Mouse (Mus musculus): ENCODE results near the gene M1ap. TPM values are rescaled to one million over a fixed set of nuclear protein-coding genes. Genes with fewer than 3 reads are reported as not detected.

The M1ap gene
- polyA plus RNA-seq, 1 experiment from 2014 or later: 0.27 TPM

- no peak overlapping the region for H3K4me3 ChIP-seq (replicated peaks)
- 57% methylated on average over 7 of the region's 7 CpGs for WGBS
- no peak overlapping the region for H3K9ac ChIP-seq
Observed at GRCm38 (mm10) chr6:83010010-83010409, 63.3 kb downstream of the M1ap start.

GRCm38 (mm10) chr6:83011255-83011654 is 64.6 kb downstream of the M1ap start:
- H3K9me3 ChIP-seq (replicated peaks): no peaks in the 10 kb centered on the region
- no peaks in the 10 kb centered on the region for H3K4me1 ChIP-seq
- no peaks in the 10 kb centered on the region for H3K27me3 ChIP-seq
- H3K4me2 ChIP-seq (replicated peaks): no peak overlapping the region
- no peak overlapping the region for H3K9ac ChIP-seq
- WGBS: 87% methylated on average over 7 of the region's 7 CpGs
- ATAC-seq (ENCODE audit: insufficient number of reproducible peaks, low FRiP score, low TSS enrichment, low read depth): no peak
- H3K36me3 ChIP-seq: no peaks in the 10 kb centered on the region
- no peak overlapping the region for H3K4me3 ChIP-seq (replicated peaks)
- H3K27ac ChIP-seq (replicated peaks): no peak overlapping the region

More at GRCm38 (mm10) chr6:83010010-83010409, 63.3 kb downstream of the M1ap start:
- H3K27ac ChIP-seq (replicated peaks): no peak overlapping the region
- ATAC-seq (ENCODE audit: insufficient number of reproducible peaks, low FRiP score, low TSS enrichment, low read depth): no peak
- peaks cover 5% of the 10 kb centered on the region; the same call in 1 of the 2 replicates for H3K4me1 ChIP-seq
- H3K4me2 ChIP-seq (replicated peaks): no peak overlapping the region
- H3K27me3 ChIP-seq: no peaks in the 10 kb centered on the region
- no peaks in the 10 kb centered on the region for H3K36me3 ChIP-seq
- no peaks in the 10 kb centered on the region for H3K9me3 ChIP-seq (replicated peaks)

GRCm38 (mm10) chr6:83011756-83012155 is 65.1 kb downstream of the M1ap start:
- WGBS: 69% methylated on average over 6 of the region's 6 CpGs

GRCm38 (mm10) chr6:83013444-83013843 is 66.7 kb downstream of the M1ap start:
- no peaks in the 10 kb centered on the region for H3K36me3 ChIP-seq
- no peak overlapping the region for H3K4me2 ChIP-seq (replicated peaks)
- no peak for ATAC-seq (ENCODE audit: insufficient number of reproducible peaks, low FRiP score, low TSS enrichment, low read depth)
- H3K27me3 ChIP-seq: no peaks in the 10 kb centered on the region
- H3K4me1 ChIP-seq: no peaks in the 10 kb centered on the region
- no peak overlapping the region for H3K4me3 ChIP-seq (replicated peaks)
- no peaks in the 10 kb centered on the region for H3K9me3 ChIP-seq (replicated peaks)
- H3K9ac ChIP-seq: no peak overlapping the region
- no peak overlapping the region for H3K27ac ChIP-seq (replicated peaks)
- WGBS: 69% methylated on average over 5 of the region's 5 CpGs

More at GRCm38 (mm10) chr6:83011756-83012155, 65.1 kb downstream of the M1ap start:
- no peak overlapping the region for H3K4me3 ChIP-seq (replicated peaks)
- H3K27me3 ChIP-seq: no peaks in the 10 kb centered on the region
- H3K36me3 ChIP-seq: no peaks in the 10 kb centered on the region
- no peaks in the 10 kb centered on the region for H3K4me1 ChIP-seq
- no peaks in the 10 kb centered on the region for H3K9me3 ChIP-seq (replicated peaks)
- H3K4me2 ChIP-seq (replicated peaks): no peak overlapping the region
- H3K9ac ChIP-seq: no peak overlapping the region
- H3K27ac ChIP-seq (replicated peaks): no peak overlapping the region
- ATAC-seq (ENCODE audit: insufficient number of reproducible peaks, low FRiP score, low TSS enrichment, low read depth): no peak

GRCm38 (mm10) chr6:83014482-83015466 is 68.1 kb downstream of the M1ap start:
- no peak overlapping the region for H3K4me2 ChIP-seq (replicated peaks)
- ATAC-seq (ENCODE audit: insufficient number of reproducible peaks, low FRiP score, low TSS enrichment, low read depth): no peak
- no peaks in the 10 kb centered on the region for H3K36me3 ChIP-seq
- H3K27me3 ChIP-seq: no peaks in the 10 kb centered on the region
- H3K9me3 ChIP-seq (replicated peaks): no peaks in the 10 kb centered on the region
- H3K4me3 ChIP-seq (replicated peaks): no peak overlapping the region
- no peak overlapping the region for H3K9ac ChIP-seq
- 64% methylated on average over 12 of the region's 12 CpGs for WGBS
- H3K4me1 ChIP-seq: no peaks in the 10 kb centered on the region
- H3K27ac ChIP-seq (replicated peaks): no peak overlapping the region

- no peaks in the 10 kb centered on the region for H3K36me3 ChIP-seq
- no peak overlapping the region for H3K4me3 ChIP-seq (replicated peaks)
- H3K27me3 ChIP-seq: no peaks in the 10 kb centered on the region
- no peak for ATAC-seq (ENCODE audit: insufficient number of reproducible peaks, low FRiP score, low TSS enrichment, low read depth)
- WGBS: 78% methylated on average over 2 of the region's 2 CpGs
- H3K4me2 ChIP-seq (replicated peaks): no peak overlapping the region
- H3K9me3 ChIP-seq (replicated peaks): no peaks in the 10 kb centered on the region
- H3K9ac ChIP-seq: no peak overlapping the region
- H3K27ac ChIP-seq (replicated peaks): no peak overlapping the region
- H3K4me1 ChIP-seq: no peaks in the 10 kb centered on the region
Observed at GRCm38 (mm10) chr6:83015749-83016148, 69.0 kb downstream of the M1ap start.

GRCm38 (mm10) chr6:83017190-83017589 is 70.5 kb downstream of the M1ap start:
- ATAC-seq (ENCODE audit: insufficient number of reproducible peaks, low FRiP score, low TSS enrichment, low read depth): no peak
- H3K9me3 ChIP-seq (replicated peaks): no peaks in the 10 kb centered on the region
- H3K27ac ChIP-seq (replicated peaks): no peak overlapping the region
- no peaks in the 10 kb centered on the region for H3K27me3 ChIP-seq
- no peak overlapping the region for H3K4me3 ChIP-seq (replicated peaks)
- WGBS: 47% methylated on average over 3 of the region's 3 CpGs
- no peak overlapping the region for H3K4me2 ChIP-seq (replicated peaks)
- H3K9ac ChIP-seq: no peak overlapping the region
- H3K4me1 ChIP-seq: no peaks in the 10 kb centered on the region
- H3K36me3 ChIP-seq: no peaks in the 10 kb centered on the region

GRCm38 (mm10) chr6:83019044-83019443 is 72.3 kb downstream of the M1ap start:
- Histone ChIP-seq H3K9ac (no peak overlapping the region), H3K36me3 (no peaks in the 10 kb centered on the region), H3K27ac (replicated peaks) (no peak overlapping the region), H3K9me3 (replicated peaks) (no peaks in the 10 kb centered on the region), H3K4me1 (no peaks in the 10 kb centered on the region), H3K27me3 (no peaks in the 10 kb centered on the region), H3K4me2 (replicated peaks) (no peak overlapping the region), H3K4me3 (replicated peaks) (no peak overlapping the region)
- 66% methylated on average over 3 of the region's 3 CpGs for WGBS
- no peak for ATAC-seq (ENCODE audit: insufficient number of reproducible peaks, low FRiP score, low TSS enrichment, low read depth)

GRCm38 (mm10) chr6:83020121-83020520 is 73.4 kb downstream of the M1ap start:
- Histone ChIP-seq H3K4me1 (no peaks in the 10 kb centered on the region), H3K36me3 (no peaks in the 10 kb centered on the region), H3K4me2 (replicated peaks) (no peak overlapping the region), H3K4me3 (replicated peaks) (no peak overlapping the region), H3K27me3 (no peaks in the 10 kb centered on the region), H3K9ac (no peak overlapping the region), H3K27ac (replicated peaks) (no peak overlapping the region), H3K9me3 (replicated peaks) (no peaks in the 10 kb centered on the region)
- ATAC-seq (ENCODE audit: insufficient number of reproducible peaks, low FRiP score, low TSS enrichment, low read depth): no peak
- WGBS: 92% methylated on average over 6 of the region's 6 CpGs

GRCm38 (mm10) chr6:83020836-83021593 is 74.3 kb downstream of the M1ap start:
- ATAC-seq (ENCODE audit: insufficient number of reproducible peaks, low FRiP score, low TSS enrichment, low read depth): no peak

GRCm38 (mm10) chr6:83023008-83023407 is 76.3 kb downstream of the M1ap start:
- no peak overlapping the region for H3K27ac ChIP-seq (replicated peaks)
- no peak overlapping the region for H3K4me2 ChIP-seq (replicated peaks)
- no peak overlapping the region for H3K9ac ChIP-seq
- no peaks in the 10 kb centered on the region for H3K36me3 ChIP-seq
- H3K4me1 ChIP-seq: peaks cover 7% of the 10 kb centered on the region; the same call in 1 of the 2 replicates
- WGBS: 84% methylated on average over 9 of the region's 9 CpGs
- ATAC-seq (ENCODE audit: insufficient number of reproducible peaks, low FRiP score, low TSS enrichment, low read depth): no peak
- H3K4me3 ChIP-seq (replicated peaks): no peak overlapping the region
- no peaks in the 10 kb centered on the region for H3K27me3 ChIP-seq
- H3K9me3 ChIP-seq (replicated peaks): no peaks in the 10 kb centered on the region

More at GRCm38 (mm10) chr6:83020836-83021593, 74.3 kb downstream of the M1ap start:
- Histone ChIP-seq H3K4me1 (no peaks in the 10 kb centered on the region), H3K4me3 (replicated peaks) (no peak overlapping the region), H3K9ac (no peak overlapping the region), H3K27me3 (no peaks in the 10 kb centered on the region), H3K4me2 (replicated peaks) (no peak overlapping the region), H3K27ac (replicated peaks) (no peak overlapping the region), H3K36me3 (no peaks in the 10 kb centered on the region), H3K9me3 (replicated peaks) (no peaks in the 10 kb centered on the region)
- 70% methylated on average over 4 of the region's 4 CpGs for whole genome bisulfite sequencing
